Mouse (Mus musculus): ENCODE measurements around the gene Olfr380. TPM values are rescaled to one million over a fixed set of nuclear protein-coding genes. Genes with fewer than 3 reads are reported as not detected.

Gene Olfr380
- polyA plus RNA-seq (2012; rRNA removed): not detected in 2 replicates

DNA sequence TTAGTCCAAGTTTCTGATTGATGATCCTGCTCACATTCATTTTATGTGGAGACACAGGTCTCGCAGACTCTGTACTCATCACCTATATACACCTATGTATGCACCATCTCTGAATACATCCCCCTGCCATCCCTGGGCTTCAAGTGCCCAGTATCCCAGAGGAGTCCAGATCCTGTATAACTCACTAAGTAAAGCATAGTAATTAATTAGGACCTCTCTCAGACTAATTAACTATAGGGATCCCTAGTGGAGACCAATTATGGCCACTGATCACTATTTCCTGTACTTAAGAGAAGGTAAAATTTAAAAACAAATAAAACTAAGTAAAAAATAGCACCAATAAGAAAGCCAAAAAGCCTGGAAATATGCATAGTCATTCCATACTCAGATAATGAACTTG is at the start of gene Olfr380:
Olfr380 (minus strand) TSS at position 101 of the 400 bp plus-strand sequence.
- Histone ChIP-seq H3K36me3 (ENCODE audit: control insufficient read depth, insufficient read depth, low read length) (no peaks in the 10 kb centered on the region), H3K4me3 (ENCODE audit: control insufficient read depth, insufficient read depth, low read length) (no peak within 1 kb of the TSS), H3K27ac (ENCODE audit: control insufficient read depth, insufficient read depth, low read length) (no peak within 1 kb of the TSS), H3K27me3 (ENCODE audit: control insufficient read depth, insufficient read depth, low read length) (no peaks in the 10 kb centered on the region), H3K4me1 (replicated peaks; ENCODE audit: control insufficient read depth, insufficient read depth, low read length) (no peaks in the 10 kb centered on the region)
- 91% methylated on average over 1 of the region's 1 CpGs for WGBS
- TF ChIP-seq POLR2A (IDR thresholded peaks at IDR 0.05; ENCODE audit: control insufficient read depth, extremely low read depth, insufficient read depth, low read length, poor library complexity) (no peak), CTCF (IDR thresholded peaks at IDR 0.05; ENCODE audit: borderline replicate concordance, control insufficient read depth, extremely low read depth, insufficient read depth, low read length, poor library complexity) (no peak)
- no peak for DNase-seq

DNA sequence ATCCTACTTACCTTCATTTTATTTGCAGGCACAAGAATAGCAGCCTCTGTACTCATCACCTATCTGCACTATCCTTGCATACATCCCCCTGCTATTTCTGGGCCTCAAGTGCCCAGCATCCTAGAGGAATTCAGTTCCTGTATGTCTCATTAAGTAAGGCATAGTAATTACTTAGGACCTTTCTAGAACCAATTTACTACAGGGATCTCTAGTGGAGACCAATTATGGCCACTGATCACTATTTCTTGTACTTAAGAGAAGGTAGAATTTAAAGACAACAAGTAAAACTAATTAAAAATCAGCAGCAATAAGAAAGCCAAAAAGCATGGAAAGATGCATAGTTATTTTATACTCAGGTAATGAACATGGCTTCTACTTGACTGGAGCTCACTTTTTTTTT is 34.2 kb upstream of the Olfr380 start, which contains the start of gene Olfr381:
Olfr381 (minus strand) TSS at position 101 of the 400 bp plus-strand sequence.
- no peak within 1 kb of the TSS for H3K27ac ChIP-seq (ENCODE audit: control insufficient read depth, insufficient read depth, low read length)
- no peaks in the 10 kb centered on the region for H3K27me3 ChIP-seq (ENCODE audit: control insufficient read depth, insufficient read depth, low read length)
- H3K4me3 ChIP-seq (ENCODE audit: control insufficient read depth, insufficient read depth, low read length): no peak within 1 kb of the TSS
- H3K4me1 ChIP-seq (replicated peaks; ENCODE audit: control insufficient read depth, insufficient read depth, low read length): no peaks in the 10 kb centered on the region
- DNase-seq: no peak
- TF ChIP-seq POLR2A (IDR thresholded peaks at IDR 0.05; ENCODE audit: control insufficient read depth, extremely low read depth, insufficient read depth, low read length, poor library complexity) (no peak), CTCF (IDR thresholded peaks at IDR 0.05; ENCODE audit: borderline replicate concordance, control insufficient read depth, extremely low read depth, insufficient read depth, low read length, poor library complexity) (no peak)
- no peaks in the 10 kb centered on the region for H3K36me3 ChIP-seq (ENCODE audit: control insufficient read depth, insufficient read depth, low read length)

DNA sequence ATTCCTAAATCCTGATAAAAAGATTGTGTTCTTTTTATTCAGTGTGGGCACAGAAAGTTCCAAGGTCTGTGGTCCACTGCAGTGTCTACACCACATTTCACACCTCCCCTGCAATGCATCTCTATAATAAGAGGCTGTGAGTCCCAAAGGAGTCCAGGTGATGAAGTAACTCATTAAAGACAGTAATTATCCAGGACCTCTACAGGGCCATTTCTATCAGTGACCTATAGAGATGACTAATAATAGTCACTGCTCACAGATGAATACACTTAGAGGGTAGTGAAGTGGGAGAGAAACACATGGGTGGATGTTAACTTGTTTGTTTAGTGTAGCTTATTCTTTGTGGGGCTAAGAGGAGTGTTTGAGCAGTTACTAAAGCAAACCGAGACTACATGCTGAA is 28.9 kb downstream of the Olfr380 start, which contains the start of gene Olfr378:
Olfr378 (minus strand) TSS at position 101 of the 400 bp plus-strand sequence.
- no peak for DNase-seq
- H3K4me3 ChIP-seq (ENCODE audit: control insufficient read depth, insufficient read depth, low read length): no peak within 1 kb of the TSS
- no peaks in the 10 kb centered on the region for H3K4me1 ChIP-seq (replicated peaks; ENCODE audit: control insufficient read depth, insufficient read depth, low read length)
- TF ChIP-seq CTCF (IDR thresholded peaks at IDR 0.05; ENCODE audit: borderline replicate concordance, control insufficient read depth, extremely low read depth, insufficient read depth, low read length, poor library complexity) (no peak), POLR2A (IDR thresholded peaks at IDR 0.05; ENCODE audit: control insufficient read depth, extremely low read depth, insufficient read depth, low read length, poor library complexity) (no peak)
- 96% methylated on average over 1 of the region's 1 CpGs for WGBS
- H3K27me3 ChIP-seq (ENCODE audit: control insufficient read depth, insufficient read depth, low read length): no peaks in the 10 kb centered on the region
- no peaks in the 10 kb centered on the region for H3K36me3 ChIP-seq (ENCODE audit: control insufficient read depth, insufficient read depth, low read length)
- no peak within 1 kb of the TSS for H3K27ac ChIP-seq (ENCODE audit: control insufficient read depth, insufficient read depth, low read length)

Other genes starting within 250 kb of the Olfr380 start
- 0.16 and 0.55 TPM in 2 replicates for gene Trpv1, start 223.2 kb downstream of the Olfr380 start, polyA plus RNA-seq (2012; rRNA removed)
- 0.15 and 0.19 TPM in 2 replicates for gene Trpv3, start 190.1 kb downstream of the Olfr380 start, polyA plus RNA-seq (2012; rRNA removed)
- gene Aspa, start 127.9 kb downstream of the Olfr380 start, polyA plus RNA-seq (2012; rRNA removed): 0.46 and 0.87 TPM in 2 replicates
- gene Gm49340, start 127.8 kb downstream of the Olfr380 start, polyA plus RNA-seq (2012; rRNA removed): not detected in 2 replicates
- gene Spata22, start 127.8 kb downstream of the Olfr380 start, polyA plus RNA-seq (2012; rRNA removed): not detected in 2 replicates
- 0.38 TPM in 1 of 2 replicates, not detected in the other for gene Olfr20, start 106.7 kb downstream of the Olfr380 start, polyA plus RNA-seq (2012; rRNA removed)
- gene Olfr376, start 86.3 kb downstream of the Olfr380 start, polyA plus RNA-seq (2012; rRNA removed): not detected in 2 replicates
- not detected in 2 replicates for gene Olfr1, start 57.9 kb downstream of the Olfr380 start, polyA plus RNA-seq (2012; rRNA removed)
- gene Olfr378, start 29.0 kb downstream of the Olfr380 start, polyA plus RNA-seq (2012; rRNA removed): not detected in 2 replicates
- gene Olfr381, start 34.1 kb upstream of the Olfr380 start, polyA plus RNA-seq (2012; rRNA removed): not detected in 2 replicates
- not detected in 2 replicates for gene Olfr382, start 59.7 kb upstream of the Olfr380 start, polyA plus RNA-seq (2012; rRNA removed)
- gene Olfr385, start 135.5 kb upstream of the Olfr380 start, polyA plus RNA-seq (2012; rRNA removed): not detected in 2 replicates
- gene Olfr384, start 141.1 kb upstream of the Olfr380 start, polyA plus RNA-seq (2012; rRNA removed): not detected in 2 replicates
- not detected in 2 replicates for gene Zfp735, start 231.3 kb upstream of the Olfr380 start, polyA plus RNA-seq (2012; rRNA removed)

Data from thymus, adult 2 months (tissue).